Mouse (Mus musculus) hindbrain, embryonic 13.5 days (tissue): ENCODE results near the gene Spsb1. TPM values are rescaled to one million over a fixed set of nuclear protein-coding genes. Genes with fewer than 3 reads are reported as not detected.
A peak's percentile ranks its signal among the peaks of the same experiment; 100 is the strongest.

Experiments
- ATAC-seq: fragments of 200-750 bp; cut with Nextera tagmentation; 2 replicates; pipeline ENCODE4 v1.8.0; 2017; ENCODE audit warnings: moderate TSS enrichment; ENCODE audit not compliant: low FRiP score
- H3K27ac ChIP-seq: fragments of 300-500 bp; sonication (generic); 2 replicates; pipeline ENCODE4 v1.5.1; 2015; ENCODE audit warnings: inconsistent platforms, mild to moderate bottlenecking, moderate library complexity
- H3K27me3 ChIP-seq: fragments of 300-500 bp; sonication (generic); 2 replicates; pipeline ENCODE4 v1.6.1; 2015; ENCODE audit warnings: mild to moderate bottlenecking, inconsistent platforms
- H3K36me3 ChIP-seq: fragments of 300-500 bp; sonication (generic); 2 replicates; pipeline ENCODE4 v1.6.1; 2015; ENCODE audit warnings: mild to moderate bottlenecking, inconsistent platforms
- H3K4me1 ChIP-seq: fragments of 300-500 bp; sonication (generic); replicated peaks from 2 replicates; pipeline ENCODE4 v1.6.1; 2015; ENCODE audit warnings: inconsistent platforms
- H3K4me2 ChIP-seq: fragments of 300-500 bp; sonication (generic); 2 replicates; pipeline ENCODE4 v1.6.1; 2015; ENCODE audit warnings: inconsistent platforms, mild to moderate bottlenecking, moderate library complexity
- H3K4me3 ChIP-seq: fragments of 300-500 bp; sonication (generic); 2 replicates; pipeline ENCODE4 v1.5.1; 2015; ENCODE audit warnings: mild to moderate bottlenecking, inconsistent platforms
- H3K9ac ChIP-seq: fragments of 300-500 bp; sonication (generic); 2 replicates; pipeline ENCODE4 v1.6.1; 2015; ENCODE audit warnings: mild to moderate bottlenecking, inconsistent platforms
- H3K9me3 ChIP-seq: fragments of 300-500 bp; sonication (generic); 2 replicates; pipeline ENCODE4 v1.6.1; 2016; ENCODE audit warnings: inconsistent platforms
- WGBS: fragments of 180-500 bp; shearing (Covaris S2); methylation state at CpG from one replicate; pipeline ENCODE4 v1.1.7; 2015; 5-methylcytosine and 5-hydroxymethylcytosine counted together
- polyA plus RNA-seq: library from polyadenylated mRNA; unstranded; fragments of >200 nt; fragmentation: Nextera tagmentation; extraction: Ambion mirVana; gene quantifications from 2 replicates; pipeline ENCODE4 v1.2.1, GENCODE M21; 2015

The Spsb1 gene
- polyA plus RNA-seq, 1 experiment from 2014 or later = 7.2 TPM

DNA sequence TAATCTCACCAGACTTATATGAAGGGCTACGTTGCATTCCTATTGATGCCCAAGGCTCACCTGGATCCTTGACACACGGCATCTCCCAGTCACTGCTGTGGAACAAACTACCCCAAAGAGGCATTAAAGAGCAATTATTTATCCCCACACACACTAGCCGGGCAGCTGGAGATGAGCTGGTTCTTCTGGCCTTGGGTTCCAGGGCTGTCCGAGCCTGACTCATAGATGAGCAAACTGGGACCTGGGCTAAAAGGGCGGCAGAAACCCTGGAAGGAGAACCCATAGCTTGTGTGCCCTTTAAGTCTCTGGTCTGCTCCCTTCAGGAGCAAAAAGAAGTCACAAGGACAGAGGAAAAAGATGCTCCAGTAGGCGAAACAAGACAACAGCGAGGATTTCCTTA, 5.5 kb upstream of the Spsb1 start:
- Histone ChIP-seq H3K27ac (no peak overlapping the region), H3K4me3 (no peak overlapping the region), H3K4me1 (0 out of 2 replicates have a peak, but pooled peaks cover 3% of the 10 kb centered on the region), H3K9me3 (no peaks in the 10 kb centered on the region; the same call in none of the 2 replicates), H3K36me3 (no peaks in the 10 kb centered on the region), H3K9ac (no peak overlapping the region), H3K4me2 (no peak overlapping the region), H3K27me3 (peaks cover 22% of the 10 kb centered on the region)
- 88% methylated on average over 7 of the region's 7 CpGs for WGBS
- ATAC-seq = no peak

DNA sequence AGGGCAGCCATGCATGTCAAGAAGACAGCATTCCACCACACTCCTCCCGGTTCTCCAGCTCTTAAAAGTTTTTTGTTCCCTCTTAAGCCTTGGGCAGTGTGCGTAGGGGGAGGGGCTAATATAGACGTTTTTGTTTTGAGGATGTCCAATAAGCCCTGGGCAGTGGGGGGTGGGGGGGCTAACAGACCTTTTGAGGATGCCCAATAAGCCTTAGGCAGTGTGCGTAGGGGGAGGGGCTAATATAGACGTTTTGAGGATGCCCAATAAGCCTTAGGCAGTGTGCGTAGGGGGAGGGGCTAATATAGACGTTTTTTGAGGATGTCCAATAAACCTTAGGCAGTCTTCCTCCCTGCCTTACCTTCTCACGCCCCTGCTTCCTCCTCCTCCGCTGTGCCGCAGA, 5.0 kb upstream of the Spsb1 start:
- Histone ChIP-seq H3K27me3 (peaks cover 28% of the 10 kb centered on the region), H3K9ac (no peak overlapping the region), H3K4me3 (no peak overlapping the region), H3K9me3 (no peaks in the 10 kb centered on the region; the same call in none of the 2 replicates), H3K4me1 (0 out of 2 replicates have a peak, but pooled peaks cover 9% of the 10 kb centered on the region), H3K27ac (no peak overlapping the region), H3K36me3 (no peaks in the 10 kb centered on the region), H3K4me2 (no peak overlapping the region)
- 60% methylated on average over 10 of the region's 10 CpGs for WGBS
- ATAC-seq = no peak

DNA sequence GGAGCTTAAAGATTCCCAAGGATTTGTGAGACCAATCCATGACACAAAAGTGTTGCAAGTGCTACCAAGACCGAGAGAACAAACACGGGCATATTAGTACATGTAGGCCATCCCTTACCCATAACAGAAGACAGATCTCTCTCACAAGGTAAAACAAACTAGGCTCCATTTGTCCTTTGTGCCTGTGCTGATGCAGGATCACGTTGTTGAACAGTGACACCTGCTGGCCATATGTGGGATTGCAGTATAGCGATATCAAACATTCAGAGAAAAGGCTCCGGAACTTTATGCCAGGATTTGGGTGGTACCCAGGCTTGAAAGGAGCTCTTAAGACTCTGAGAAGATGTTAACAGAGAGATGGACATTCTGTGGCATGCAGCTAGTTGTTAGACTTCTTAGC, 3.7 kb upstream of the Spsb1 start:
- H3K4me2 ChIP-seq = no peak overlapping the region
- H3K9me3 ChIP-seq = no peaks in the 10 kb centered on the region; the same call in 1 of the 2 replicates
- no peaks in the 10 kb centered on the region for H3K36me3 ChIP-seq
- H3K27me3 ChIP-seq = peaks cover 30% of the 10 kb centered on the region
- no peak overlapping the region for H3K27ac ChIP-seq
- no peak for ATAC-seq
- H3K9ac ChIP-seq = no peak overlapping the region
- peaks cover 19% of the 10 kb centered on the region for H3K4me1 ChIP-seq
- no peak overlapping the region for H3K4me3 ChIP-seq
- 8% methylated on average over 5 of the region's 5 CpGs for WGBS

DNA sequence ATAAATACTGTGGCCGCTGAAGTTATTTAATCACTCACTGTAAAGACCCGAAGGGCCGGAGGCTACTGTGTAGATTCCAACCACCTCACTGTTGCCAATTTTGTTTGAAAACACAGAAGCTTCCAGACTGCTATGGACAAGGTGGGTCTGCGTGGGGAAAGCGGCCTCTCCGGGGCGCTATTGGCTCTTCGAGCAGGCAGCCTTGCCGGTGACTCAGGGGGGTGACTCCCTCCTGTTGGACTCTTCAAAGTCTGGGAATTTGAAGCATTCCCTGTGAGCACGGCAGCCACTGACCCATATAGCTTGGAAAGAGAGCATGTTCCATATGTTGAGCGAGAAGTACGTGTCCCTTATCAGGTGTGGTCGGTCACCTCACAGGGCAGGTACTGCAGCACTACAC, 1.2 kb upstream of the Spsb1 start:
- H3K27me3 ChIP-seq = peaks cover 51% of the 10 kb centered on the region
- no peak overlapping the region for H3K4me3 ChIP-seq
- no peaks in the 10 kb centered on the region for H3K9me3 ChIP-seq
- H3K27ac ChIP-seq = no peak overlapping the region
- no peaks in the 10 kb centered on the region for H3K36me3 ChIP-seq
- H3K9ac ChIP-seq = no peak overlapping the region
- no peak for ATAC-seq
- WGBS = 53% methylated on average over 13 of the region's 13 CpGs
- H3K4me2 ChIP-seq = no peak overlapping the region
- H3K4me1 ChIP-seq = peaks cover 39% of the 10 kb centered on the region

DNA sequence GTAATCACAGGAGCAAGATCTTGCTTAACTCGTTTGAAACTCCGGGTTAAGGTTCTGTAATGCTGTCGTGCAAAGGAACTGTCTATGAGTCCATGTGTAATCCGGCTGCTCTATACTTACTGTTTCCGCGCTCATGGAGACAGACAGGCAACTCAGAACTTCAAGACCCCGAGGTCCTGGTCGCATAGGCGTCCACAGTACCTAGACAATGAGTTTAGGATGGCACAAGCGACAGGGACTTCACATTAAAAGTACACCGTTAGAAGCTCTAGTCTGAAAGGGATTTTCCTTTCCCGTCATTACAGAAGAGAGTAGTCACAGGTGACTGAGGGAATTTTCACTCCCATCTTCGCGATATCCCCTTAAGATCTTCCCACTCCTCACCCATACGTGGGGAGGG, 788 bp upstream of the Spsb1 start:
- Histone ChIP-seq H3K4me1 (peaks cover 39% of the 10 kb centered on the region), H3K36me3 (no peaks in the 10 kb centered on the region), H3K27me3 (peaks cover 51% of the 10 kb centered on the region), H3K4me2 (peak overlapping the region; percentile 90), H3K27ac (no peak overlapping the region), H3K9ac (no peak overlapping the region), H3K4me3 (peak overlapping the region; percentile 55; the same call in 1 of the 2 replicates), H3K9me3 (no peaks in the 10 kb centered on the region)
- ATAC-seq = no peak
- 16% methylated on average over 15 of the region's 15 CpGs for WGBS

DNA sequence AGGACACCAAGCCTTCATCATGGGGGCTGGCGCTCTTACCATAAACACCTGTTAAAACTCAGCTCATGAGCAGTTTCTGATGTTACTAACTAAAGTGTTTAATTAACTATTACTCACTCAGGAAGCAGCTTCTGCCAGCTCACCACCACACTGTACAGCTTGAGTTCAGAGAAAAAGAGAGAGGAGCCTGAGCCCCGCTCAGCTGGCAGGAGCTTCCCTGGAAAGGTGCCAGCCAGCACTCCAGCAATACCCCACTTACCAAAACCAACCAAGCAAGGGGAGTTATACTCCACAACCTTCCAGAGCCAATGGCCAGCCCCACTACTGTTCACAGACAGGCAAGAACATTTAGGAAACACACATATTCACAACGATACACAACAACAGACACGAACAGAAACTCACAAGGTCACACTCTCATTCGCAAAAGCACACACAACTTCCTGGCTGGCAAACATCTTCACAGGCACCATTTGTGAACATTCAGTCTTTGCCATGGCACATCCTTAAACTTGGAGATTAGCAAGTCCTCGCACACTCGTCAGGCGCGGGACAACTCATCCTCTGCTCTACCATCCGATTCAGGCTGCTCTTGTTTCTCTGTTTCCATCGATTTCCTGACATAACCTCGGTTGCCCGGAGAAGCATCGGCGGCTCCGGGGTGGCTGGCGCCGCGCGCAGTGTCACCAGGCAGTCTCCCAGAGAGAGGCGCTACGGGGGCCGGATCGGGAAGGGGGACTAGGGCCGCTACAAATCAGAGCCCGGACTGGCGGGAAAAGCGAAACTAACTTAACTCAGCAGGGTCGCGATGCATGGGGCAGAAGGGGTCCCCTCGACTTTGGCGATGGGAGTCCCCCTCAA, 992 bp downstream of the Spsb1 start:
- H3K4me3 ChIP-seq = peak overlapping the region; percentile 55
- H3K9ac ChIP-seq = peak overlapping the region; percentile 77
- H3K36me3 ChIP-seq = no peaks in the 10 kb centered on the region
- H3K27ac ChIP-seq = 0 out of 2 replicates have a peak overlapping the region, but pooled peaks have one; percentile 58
- H3K4me1 ChIP-seq = peaks cover 51% of the 10 kb centered on the region
- ATAC-seq = no peak
- WGBS = 7% methylated on average over 32 of the region's 32 CpGs
- H3K4me2 ChIP-seq = peak overlapping the region; percentile 90
- peaks cover 51% of the 10 kb centered on the region for H3K27me3 ChIP-seq
- H3K9me3 ChIP-seq = no peaks in the 10 kb centered on the region

DNA sequence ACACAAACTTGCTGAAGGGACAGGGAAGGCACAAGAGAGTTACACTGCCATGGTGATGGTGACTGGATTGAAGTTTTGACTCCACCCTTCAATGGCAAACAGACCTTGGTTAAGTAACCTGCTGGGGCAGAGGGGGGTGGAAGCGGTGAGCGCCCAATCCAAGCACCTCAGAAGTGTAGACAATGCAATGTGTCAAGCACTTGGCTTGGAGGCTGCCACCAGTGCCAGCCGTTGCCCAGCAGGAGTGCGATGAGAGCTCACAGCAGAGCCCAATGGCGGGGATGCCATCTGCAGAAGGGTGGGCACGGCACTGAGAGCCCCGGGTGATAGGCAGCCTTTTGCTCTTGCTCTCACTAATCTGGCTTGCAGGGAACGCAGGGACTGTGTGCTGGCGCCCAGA, 2.6 kb downstream of the Spsb1 start:
- ATAC-seq = no peak
- no peaks in the 10 kb centered on the region for H3K9me3 ChIP-seq
- 79% methylated on average over 9 of the region's 9 CpGs for WGBS

DNA sequence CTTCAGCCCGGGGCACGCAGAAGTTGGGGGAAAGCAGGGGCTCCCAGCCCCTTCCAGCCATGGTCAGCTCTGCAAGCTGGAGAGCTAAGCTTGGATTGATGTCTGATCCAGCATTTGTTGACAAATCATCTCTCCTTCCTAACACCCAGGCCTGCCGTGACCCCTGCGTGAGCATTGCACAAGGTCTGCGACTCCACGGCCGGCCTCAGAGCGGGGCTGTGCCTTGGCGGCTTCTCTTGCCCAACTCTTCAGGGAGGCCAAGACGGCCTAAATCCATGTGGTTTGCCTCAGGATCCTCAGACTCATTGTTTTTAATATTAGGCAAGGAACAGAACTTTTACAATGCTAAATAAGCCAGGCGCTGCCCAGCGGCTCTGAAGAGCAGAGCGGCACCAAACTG, 3.6 kb downstream of the Spsb1 start:
- no peak overlapping the region for H3K4me3 ChIP-seq
- 87% methylated on average over 13 of the region's 13 CpGs for WGBS
- ATAC-seq = no peak
- H3K27me3 ChIP-seq = peaks cover 41% of the 10 kb centered on the region
- no peak overlapping the region for H3K9ac ChIP-seq
- no peak overlapping the region for H3K4me2 ChIP-seq
- no peaks in the 10 kb centered on the region for H3K9me3 ChIP-seq
- peaks cover 59% of the 10 kb centered on the region for H3K4me1 ChIP-seq
- no peaks in the 10 kb centered on the region for H3K36me3 ChIP-seq
- no peak overlapping the region for H3K27ac ChIP-seq

More for the DNA sequence above, 2.6 kb downstream of the Spsb1 start:
- H3K4me1 ChIP-seq = peaks cover 51% of the 10 kb centered on the region
- peaks cover 48% of the 10 kb centered on the region for H3K27me3 ChIP-seq
- no peak overlapping the region for H3K9ac ChIP-seq
- H3K27ac ChIP-seq = no peak overlapping the region
- H3K4me3 ChIP-seq = no peak overlapping the region
- no peak overlapping the region for H3K4me2 ChIP-seq
- no peaks in the 10 kb centered on the region for H3K36me3 ChIP-seq

DNA sequence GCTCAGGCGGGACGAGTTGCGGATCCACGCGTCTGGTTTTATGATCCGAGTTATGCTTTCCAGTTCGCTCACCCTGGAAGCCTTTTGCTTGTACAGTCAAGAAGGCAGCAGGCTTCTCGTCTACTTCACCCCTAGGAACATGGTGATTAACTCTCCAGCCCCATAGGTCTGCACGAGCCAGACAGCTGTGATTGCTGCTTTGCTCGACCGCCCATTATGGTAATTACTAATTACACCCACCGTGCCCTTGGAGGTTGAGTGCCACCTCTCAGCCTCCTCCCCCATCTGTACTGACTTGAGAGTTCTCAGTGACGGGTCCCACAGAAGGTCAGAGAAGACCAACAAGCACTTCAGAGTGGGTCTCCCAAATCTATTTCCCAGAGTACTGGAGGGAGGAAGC, 5.2 kb downstream of the Spsb1 start:
- Histone ChIP-seq H3K9me3 (no peaks in the 10 kb centered on the region), H3K27ac (no peak overlapping the region; the same call in 1 of the 2 replicates), H3K27me3 (peaks cover 27% of the 10 kb centered on the region), H3K9ac (no peak overlapping the region), H3K4me1 (peaks cover 64% of the 10 kb centered on the region), H3K4me2 (no peak overlapping the region), H3K36me3 (no peaks in the 10 kb centered on the region), H3K4me3 (no peak overlapping the region)
- ATAC-seq = no peak
- WGBS = 59% methylated on average over 13 of the region's 13 CpGs

DNA sequence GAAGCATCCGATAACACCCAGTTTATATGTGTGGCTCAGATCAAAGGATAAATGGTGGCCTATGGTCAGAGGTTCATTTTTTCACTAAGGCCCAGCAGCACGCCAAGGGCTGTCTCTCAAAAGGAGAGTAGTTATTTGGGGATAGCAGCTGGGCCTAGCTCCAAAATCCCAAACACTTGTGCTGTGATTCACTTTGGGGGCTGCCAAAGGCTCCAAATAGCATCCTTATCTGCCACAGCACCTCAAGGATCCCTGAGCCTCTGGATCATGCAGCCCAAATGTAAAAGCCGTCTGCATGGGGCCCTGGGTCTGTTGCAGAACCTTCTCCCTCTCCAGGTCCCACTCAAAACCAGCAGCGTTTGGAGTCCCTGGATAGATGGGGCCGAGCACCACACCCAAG, 6.7 kb downstream of the Spsb1 start:
- Histone ChIP-seq H3K9ac (no peak overlapping the region), H3K4me1 (peaks cover 66% of the 10 kb centered on the region)

DNA sequence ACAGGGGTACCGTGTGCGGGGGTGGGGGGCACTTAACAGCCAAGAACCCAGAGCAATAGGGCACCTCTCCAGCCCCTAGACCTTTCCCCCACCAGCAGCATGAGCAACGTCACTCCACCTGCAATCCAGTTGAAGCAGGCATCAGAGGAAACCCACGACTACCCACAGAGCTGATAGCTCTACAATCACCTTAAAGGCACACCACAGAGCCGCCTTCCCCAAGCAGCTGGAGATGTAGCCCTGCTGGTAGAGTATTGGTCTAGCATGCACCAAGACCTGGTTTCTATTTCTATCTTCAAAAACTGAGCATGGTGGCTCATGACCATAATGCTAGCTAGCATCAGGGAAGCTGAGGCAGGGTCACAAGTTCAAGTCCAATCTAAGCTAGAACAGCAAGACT, 7.4 kb downstream of the Spsb1 start:
- 80% methylated on average over 5 of the region's 5 CpGs for WGBS
- peaks cover 65% of the 10 kb centered on the region for H3K4me1 ChIP-seq
- ATAC-seq = no peak

More for the DNA sequence above, 6.7 kb downstream of the Spsb1 start:
- 85% methylated on average over 5 of the region's 5 CpGs for WGBS
- Histone ChIP-seq H3K9me3 (no peaks in the 10 kb centered on the region), H3K27ac (no peak overlapping the region), H3K27me3 (peaks cover 21% of the 10 kb centered on the region), H3K4me2 (no peak overlapping the region), H3K36me3 (no peaks in the 10 kb centered on the region), H3K4me3 (no peak overlapping the region)
- no peak for ATAC-seq

DNA sequence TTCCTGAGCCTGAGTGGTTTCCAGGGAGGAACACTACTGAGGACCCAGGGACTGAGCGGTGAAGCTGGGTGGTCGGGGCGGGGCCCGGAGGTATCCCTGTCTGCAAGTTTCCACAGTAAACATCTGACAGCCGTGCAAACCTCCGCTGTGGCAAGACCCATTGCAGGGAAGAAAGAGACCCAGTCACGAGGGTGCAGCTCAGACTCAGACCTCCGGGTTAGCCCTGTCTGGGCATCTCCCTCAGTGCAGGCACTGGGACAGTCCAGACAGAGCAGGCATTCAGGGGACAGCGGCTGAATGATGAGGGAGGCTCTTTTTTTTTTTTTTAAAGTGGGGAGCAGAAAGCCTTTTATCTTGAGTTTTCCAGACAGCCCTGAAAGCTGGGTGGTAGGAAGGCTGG, 9.6 kb downstream of the Spsb1 start:
- no peak overlapping the region for H3K4me2 ChIP-seq
- H3K36me3 ChIP-seq = no peaks in the 10 kb centered on the region
- peak; percentile 49; the same call in 1 of the 2 replicates for ATAC-seq
- H3K9me3 ChIP-seq = no peaks in the 10 kb centered on the region
- peak overlapping the region; percentile 43; the same call in 1 of the 2 replicates for H3K9ac ChIP-seq
- no peak overlapping the region for H3K4me3 ChIP-seq
- 42% methylated on average over 9 of the region's 9 CpGs for WGBS
- peaks cover 9% of the 10 kb centered on the region; the same call in 1 of the 2 replicates for H3K27me3 ChIP-seq
- H3K4me1 ChIP-seq = peaks cover 63% of the 10 kb centered on the region
- no peak overlapping the region for H3K27ac ChIP-seq

More for the DNA sequence above, 7.4 kb downstream of the Spsb1 start:
- no peak overlapping the region for H3K27ac ChIP-seq
- no peak overlapping the region for H3K4me2 ChIP-seq
- H3K9ac ChIP-seq = no peak overlapping the region
- H3K9me3 ChIP-seq = no peaks in the 10 kb centered on the region
- no peak overlapping the region for H3K4me3 ChIP-seq
- H3K27me3 ChIP-seq = peaks cover 13% of the 10 kb centered on the region
- H3K36me3 ChIP-seq = no peaks in the 10 kb centered on the region

DNA sequence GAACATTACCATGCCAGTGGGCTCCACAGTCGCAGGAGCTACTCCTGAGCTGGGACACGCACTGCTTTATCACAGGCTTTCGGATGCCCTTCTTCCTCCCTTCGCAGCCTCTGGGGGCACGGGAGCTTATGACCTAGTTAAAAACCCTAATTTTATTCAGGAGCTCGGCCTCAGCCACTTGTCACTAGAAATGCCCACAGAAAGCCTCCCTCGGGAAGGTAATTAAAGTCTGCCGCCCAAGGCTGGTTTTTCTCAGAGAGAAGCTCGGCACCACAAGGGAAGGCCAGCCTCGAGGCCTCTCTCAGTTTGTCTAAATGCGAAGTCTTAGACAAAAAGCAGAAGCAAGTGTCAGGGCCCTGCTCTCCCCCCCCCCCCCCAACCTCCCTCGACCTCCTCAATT, 10.6 kb downstream of the Spsb1 start:
- 22% methylated on average over 12 of the region's 12 CpGs for WGBS
- Histone ChIP-seq H3K27me3 (peaks cover 9% of the 10 kb centered on the region; the same call in 1 of the 2 replicates), H3K4me3 (no peak overlapping the region), H3K4me2 (no peak overlapping the region), H3K4me1 (peaks cover 55% of the 10 kb centered on the region), H3K36me3 (no peaks in the 10 kb centered on the region), H3K9me3 (no peaks in the 10 kb centered on the region), H3K27ac (no peak overlapping the region), H3K9ac (no peak overlapping the region)
- ATAC-seq = no peak
